Mouse (Mus musculus) midbrain, embryonic 12.5 days (tissue): ENCODE results near the gene Irs1. TPM values are rescaled to one million over a fixed set of nuclear protein-coding genes. Genes with fewer than 3 reads are reported as not detected.

Experiments
- ATAC-seq: fragments of 200-750 bp; cut with Nextera tagmentation; 2 replicates; pipeline ENCODE4 v1.8.0; 2017; ENCODE audit warnings: low read depth, moderate TSS enrichment, moderate library complexity; ENCODE audit not compliant: low FRiP score
- H3K27ac ChIP-seq: fragments of 300-500 bp; sonication (generic); replicated peaks from 2 replicates; pipeline ENCODE4 v1.5.1; 2016; ENCODE audit warnings: mild to moderate bottlenecking
- H3K27me3 ChIP-seq: fragments of 300-500 bp; sonication (generic); 2 replicates; pipeline ENCODE4 v1.6.1; 2016; ENCODE audit warnings: mild to moderate bottlenecking
- H3K36me3 ChIP-seq: fragments of 300-500 bp; sonication (generic); 2 replicates; pipeline ENCODE4 v1.6.1; 2016
- H3K4me1 ChIP-seq: fragments of 300-500 bp; sonication (generic); 2 replicates; pipeline ENCODE4 v1.6.1; 2016
- H3K4me2 ChIP-seq: fragments of 300-500 bp; sonication (generic); replicated peaks from 2 replicates; pipeline ENCODE4 v1.6.1; 2016; ENCODE audit warnings: mild to moderate bottlenecking, moderate library complexity
- H3K4me3 ChIP-seq: fragments of 300-500 bp; sonication (generic); 2 replicates; pipeline ENCODE4 v1.5.1; 2016; ENCODE audit warnings: mild to moderate bottlenecking
- H3K9ac ChIP-seq: fragments of 300-500 bp; sonication (generic); replicated peaks from 2 replicates; pipeline ENCODE4 v1.6.1; 2016; ENCODE audit warnings: mild to moderate bottlenecking, moderate library complexity
- H3K9me3 ChIP-seq: fragments of 300-500 bp; sonication (generic); 2 replicates; pipeline ENCODE4 v1.6.1; 2016; ENCODE audit warnings: mild to moderate bottlenecking
- WGBS: fragments of 180-500 bp; shearing (Covaris S2); methylation state at CpG from one replicate; pipeline ENCODE4 v1.1.7; 2016; 5-methylcytosine and 5-hydroxymethylcytosine counted together
- polyA plus RNA-seq: library from polyadenylated mRNA; unstranded; fragments of >200 nt; fragmentation: Nextera tagmentation; extraction: Ambion mirVana; gene quantifications from 2 replicates; pipeline ENCODE4 v1.2.1, GENCODE M21; 2016

Irs1 gene
- polyA plus RNA-seq, 1 experiment from 2014 or later: 11.5 TPM

- WGBS: 5% methylated on average over 47 of the region's 47 CpGs
- Histone ChIP-seq H3K4me3 (peak within 1 kb of the TSS; percentile 85), H3K27ac (peak within 1 kb of the TSS; percentile 97), H3K9ac (peak within 1 kb of the TSS; percentile 94), H3K27me3 (no peaks in the 10 kb centered on the region), H3K9me3 (no peaks in the 10 kb centered on the region), H3K36me3 (no peaks in the 10 kb centered on the region), H3K4me1 (peaks cover 24% of the 10 kb centered on the region), H3K4me2 (peak within 1 kb of the TSS; percentile 76)
- ATAC-seq: peak; percentile 97
These were observed 25.0 kb upstream of the Irs1 start, which contains the start of gene Rhbdd1 for GRCm38 (mm10) chr1:82316111-82316745. TSS of gene Rhbdd1 (plus strand) at chr1:82316452.

DNA sequence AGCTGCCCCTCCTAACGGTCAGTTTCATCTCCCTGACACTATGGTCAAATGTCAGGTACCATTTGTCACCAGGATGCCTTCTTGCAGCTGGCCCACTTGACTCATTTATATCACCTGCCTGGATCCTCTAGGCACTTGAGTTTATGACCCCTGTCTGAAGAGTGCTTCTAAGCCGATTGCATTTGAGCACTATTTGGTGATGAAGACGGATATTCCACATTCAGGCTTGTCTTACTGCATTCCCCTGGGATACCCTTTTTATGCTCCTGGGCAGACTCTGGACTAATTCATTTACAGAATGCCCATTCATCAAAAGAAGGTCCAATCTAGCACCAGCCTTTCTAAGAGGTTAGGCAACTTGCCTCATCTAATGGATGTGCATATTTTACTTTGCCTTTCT lies 13.3 kb upstream of the Irs1 start:
- H3K4me3 ChIP-seq: no peak overlapping the region
- H3K27ac ChIP-seq: no peak overlapping the region
- H3K4me2 ChIP-seq: no peak overlapping the region
- no peak for ATAC-seq
- no peaks in the 10 kb centered on the region for H3K9me3 ChIP-seq
- no peaks in the 10 kb centered on the region for H3K27me3 ChIP-seq
- 80% methylated on average over 3 of the region's 3 CpGs for WGBS
- H3K9ac ChIP-seq: no peak overlapping the region
- H3K4me1 ChIP-seq: no peaks in the 10 kb centered on the region
- no peaks in the 10 kb centered on the region for H3K36me3 ChIP-seq

GRCm38 (mm10) chr1:82298586-82298985 lies 7.4 kb upstream of the Irs1 start:
- H3K4me1 ChIP-seq: no peaks in the 10 kb centered on the region
- H3K4me2 ChIP-seq: no peak overlapping the region
- H3K36me3 ChIP-seq: no peaks in the 10 kb centered on the region
- H3K27me3 ChIP-seq: no peaks in the 10 kb centered on the region
- no peak for ATAC-seq
- H3K27ac ChIP-seq: no peak overlapping the region
- H3K9me3 ChIP-seq: no peaks in the 10 kb centered on the region
- WGBS: 39% methylated on average over 1 of the region's 1 CpGs
- H3K4me3 ChIP-seq: no peak overlapping the region
- no peak overlapping the region for H3K9ac ChIP-seq

- H3K27ac ChIP-seq: no peak overlapping the region
- no peaks in the 10 kb centered on the region for H3K27me3 ChIP-seq
- no peaks in the 10 kb centered on the region for H3K9me3 ChIP-seq
- H3K4me3 ChIP-seq: no peak overlapping the region
- WGBS: 11% methylated on average over 6 of the region's 6 CpGs
- no peak overlapping the region for H3K4me2 ChIP-seq
- H3K9ac ChIP-seq: no peak overlapping the region
- peaks cover 26% of the 10 kb centered on the region for H3K4me1 ChIP-seq
- ATAC-seq: no peak
- H3K36me3 ChIP-seq: no peaks in the 10 kb centered on the region
These were observed 2.9 kb upstream of the Irs1 start for GRCm38 (mm10) chr1:82294102-82294501.

DNA sequence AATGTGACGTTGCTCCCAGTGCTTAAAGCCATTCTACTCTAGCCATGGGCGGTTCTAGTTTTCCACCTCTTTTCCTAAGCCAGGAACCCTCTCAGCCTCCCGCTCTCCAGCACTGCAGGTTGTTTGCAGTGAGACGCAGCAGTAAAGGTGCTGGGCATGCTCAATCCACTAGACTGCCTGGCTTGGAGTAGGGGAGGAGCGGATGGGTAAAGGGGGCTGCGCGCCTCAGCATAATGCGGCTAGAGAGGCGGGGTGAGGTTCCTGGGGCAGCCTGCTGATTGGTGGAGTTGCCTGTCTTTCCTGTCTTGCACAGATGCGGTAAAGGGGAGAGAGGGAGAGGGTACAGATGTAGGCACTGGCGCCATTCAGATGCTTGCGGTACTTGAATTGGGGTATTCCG lies 1.6 kb upstream of the Irs1 start:
- H3K9ac ChIP-seq: peak overlapping the region; percentile 83; the same call in 1 of the 2 replicates
- peaks cover 11% of the 10 kb centered on the region for H3K36me3 ChIP-seq
- peak overlapping the region; percentile 61 for H3K27ac ChIP-seq
- H3K27me3 ChIP-seq: no peaks in the 10 kb centered on the region
- H3K4me1 ChIP-seq: peaks cover 37% of the 10 kb centered on the region
- H3K4me3 ChIP-seq: peak overlapping the region; percentile 73
- no peaks in the 10 kb centered on the region for H3K9me3 ChIP-seq
- under 1% methylated on average over 13 of the region's 13 CpGs for WGBS
- peak; percentile 68 for ATAC-seq
- H3K4me2 ChIP-seq: peak overlapping the region; percentile 89

- Histone ChIP-seq H3K9ac (peak overlapping the region; percentile 83), H3K27ac (peak overlapping the region; percentile 97), H3K4me1 (peaks cover 44% of the 10 kb centered on the region), H3K27me3 (no peaks in the 10 kb centered on the region), H3K36me3 (peaks cover 14% of the 10 kb centered on the region), H3K4me2 (peak overlapping the region; percentile 89), H3K4me3 (peak overlapping the region; percentile 73), H3K9me3 (no peaks in the 10 kb centered on the region)
- WGBS: 3% methylated on average over 23 of the region's 23 CpGs
- ATAC-seq: peak; percentile 1; the same call in 1 of the 2 replicates
These were observed 905 bp upstream of the Irs1 start for GRCm38 (mm10) chr1:82291930-82292712.

GRCm38 (mm10) chr1:82290723-82291150 lies 479 bp downstream of the Irs1 start:
- H3K4me3 ChIP-seq: peak overlapping the region; percentile 73
- no peaks in the 10 kb centered on the region for H3K9me3 ChIP-seq
- peak overlapping the region; percentile 97 for H3K27ac ChIP-seq
- peaks cover 56% of the 10 kb centered on the region for H3K4me1 ChIP-seq
- ATAC-seq: peak; percentile 57
- WGBS: under 1% methylated on average over 29 of the region's 31 CpGs
- peak overlapping the region; percentile 83 for H3K9ac ChIP-seq
- H3K27me3 ChIP-seq: no peaks in the 10 kb centered on the region
- H3K4me2 ChIP-seq: peak overlapping the region; percentile 89
- peaks cover 14% of the 10 kb centered on the region for H3K36me3 ChIP-seq

- Histone ChIP-seq H3K27ac (peak overlapping the region; percentile 97), H3K4me2 (peak overlapping the region; percentile 89), H3K9me3 (no peaks in the 10 kb centered on the region), H3K4me3 (peak overlapping the region; percentile 73), H3K27me3 (no peaks in the 10 kb centered on the region), H3K36me3 (peaks cover 14% of the 10 kb centered on the region), H3K9ac (peak overlapping the region; percentile 83), H3K4me1 (peaks cover 59% of the 10 kb centered on the region)
- WGBS: under 1% methylated on average over 45 of the region's 45 CpGs
- peak; percentile 0 for ATAC-seq
These were observed 1.1 kb downstream of the Irs1 start for GRCm38 (mm10) chr1:82289990-82290681.

DNA sequence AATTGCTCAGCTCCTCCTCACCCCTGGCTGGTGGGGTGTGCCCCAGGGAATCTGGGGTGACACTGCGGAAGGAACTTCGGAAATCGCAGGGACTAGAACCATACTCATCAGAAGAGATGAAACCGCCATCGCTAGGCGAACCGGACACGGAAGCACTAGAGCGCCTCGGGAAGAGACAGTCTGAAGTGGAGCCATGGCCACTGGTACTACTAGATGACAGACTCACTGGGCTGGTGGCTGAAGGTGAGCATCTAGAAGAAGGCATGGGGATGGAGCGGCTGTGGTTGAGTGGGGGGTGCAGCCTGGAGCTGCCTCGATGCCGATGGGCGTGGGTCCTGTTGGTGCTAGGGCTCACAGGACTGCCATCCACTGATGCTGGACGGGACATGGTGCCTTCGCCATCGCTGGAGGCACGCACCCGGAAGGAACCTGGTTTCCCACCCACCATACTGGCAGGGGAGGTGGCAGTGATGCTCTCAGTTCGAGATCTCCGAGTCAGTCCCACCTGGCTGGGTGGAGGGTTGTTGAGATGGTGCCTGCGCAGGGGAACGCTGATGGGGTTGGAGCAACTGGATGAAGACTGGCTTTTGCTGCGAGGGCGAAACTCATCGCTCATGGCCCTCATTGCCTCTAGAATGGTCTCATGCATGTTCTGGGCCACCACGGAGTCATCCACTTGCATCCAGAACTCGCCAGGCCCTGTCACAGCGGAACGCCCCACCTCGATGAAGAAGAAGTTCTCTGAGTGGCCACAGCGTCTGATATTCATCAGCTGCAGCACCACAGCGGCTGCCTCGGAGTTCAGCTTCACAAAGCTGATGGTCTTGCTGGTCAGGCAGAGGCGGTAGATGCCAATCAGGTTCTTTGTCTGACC lies 1.9 kb downstream of the Irs1 start:
- Histone ChIP-seq H3K4me1 (peaks cover 62% of the 10 kb centered on the region), H3K27me3 (no peaks in the 10 kb centered on the region), H3K4me2 (peak overlapping the region; percentile 89), H3K9me3 (no peaks in the 10 kb centered on the region), H3K4me3 (peak overlapping the region; percentile 73), H3K27ac (peak overlapping the region; percentile 97), H3K9ac (peak overlapping the region; percentile 83), H3K36me3 (peaks cover 14% of the 10 kb centered on the region)
- ATAC-seq: no peak
- 69% methylated on average over 35 of the region's 35 CpGs for WGBS

DNA sequence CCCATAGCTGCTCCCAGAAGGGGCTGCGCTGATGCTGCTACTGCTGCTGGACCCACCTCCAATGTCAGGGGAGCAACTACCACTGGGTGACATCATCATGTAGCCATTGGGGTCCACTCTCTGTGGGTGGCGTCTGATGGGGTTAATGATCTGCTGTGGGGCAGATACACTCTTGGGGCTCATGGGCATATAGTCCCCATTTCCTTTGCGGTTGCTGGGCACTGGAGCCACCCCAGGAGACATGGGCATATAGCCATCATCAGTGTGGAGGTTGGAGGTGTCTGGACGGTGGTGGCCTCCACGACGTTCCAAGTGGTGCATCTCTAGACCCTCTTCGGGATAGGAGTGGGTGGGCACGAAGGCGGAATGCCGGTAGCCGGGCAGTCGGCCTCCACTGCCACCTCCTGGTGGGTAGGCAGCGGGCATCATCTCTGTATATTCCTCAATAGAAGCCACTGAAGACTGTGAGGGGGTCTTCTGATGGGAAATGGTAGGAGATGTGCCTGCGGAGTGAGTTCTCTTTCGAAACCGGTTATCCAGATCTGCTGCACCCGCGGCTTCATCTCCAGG lies 2.7 kb downstream of the Irs1 start:
- 93% methylated on average over 18 of the region's 18 CpGs for WGBS
- ATAC-seq: no peak
- Histone ChIP-seq H3K27ac (no peak overlapping the region), H3K27me3 (no peaks in the 10 kb centered on the region), H3K4me1 (peaks cover 69% of the 10 kb centered on the region), H3K4me3 (0 out of 2 replicates have a peak overlapping the region, but pooled peaks have one; percentile 73), H3K9me3 (no peaks in the 10 kb centered on the region), H3K36me3 (peaks cover 14% of the 10 kb centered on the region), H3K9ac (no peak overlapping the region), H3K4me2 (peak overlapping the region; percentile 89)

DNA sequence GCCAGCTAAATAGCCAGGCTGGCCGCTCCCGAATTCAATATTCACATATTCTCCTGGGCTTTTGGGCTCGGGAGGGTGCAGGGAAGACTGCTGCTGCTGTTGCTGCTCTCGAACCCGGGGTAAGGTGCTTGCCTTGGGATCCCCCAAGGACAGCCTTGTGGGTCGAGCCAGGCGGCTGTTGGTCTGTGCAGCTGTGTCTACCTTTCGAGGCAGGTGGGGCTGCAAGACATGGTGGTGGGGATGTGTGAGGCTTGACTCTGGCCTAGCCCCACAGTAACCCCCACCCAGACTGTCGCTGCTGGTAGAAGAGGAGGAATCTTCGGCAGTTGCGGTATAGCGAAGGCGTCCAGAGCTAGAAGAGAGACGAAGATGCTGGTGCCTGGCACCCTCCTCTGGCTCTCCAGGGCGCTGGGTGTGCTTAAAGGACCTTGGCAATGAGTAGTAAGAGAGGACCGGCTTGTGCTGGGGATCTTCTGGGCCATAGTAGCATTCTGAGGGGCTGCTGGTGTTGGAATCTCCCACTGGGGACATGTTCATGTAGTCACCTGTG lies 3.4 kb downstream of the Irs1 start:
- Histone ChIP-seq H3K27ac (no peak overlapping the region), H3K36me3 (peaks cover 14% of the 10 kb centered on the region), H3K27me3 (no peaks in the 10 kb centered on the region), H3K4me1 (peaks cover 63% of the 10 kb centered on the region), H3K4me3 (peak overlapping the region; percentile 41), H3K9ac (0 out of 2 replicates have a peak overlapping the region, but pooled peaks have one; percentile 12), H3K9me3 (no peaks in the 10 kb centered on the region), H3K4me2 (peak overlapping the region; percentile 63)
- no peak for ATAC-seq
- 89% methylated on average over 16 of the region's 16 CpGs for WGBS
